Mouse (Mus musculus) erythroblast, embryonic 14.5 days (primary cell): Measurements from ENCODE around the gene Sv2c.

Source experiments
- GATA1 ChIP-seq: IDR thresholded peaks from 2 replicates; pipeline ENCODE4 v1.6.1; 2012; ENCODE audit warnings: low read length, inconsistent platforms, mixed read lengths
- TAL1 ChIP-seq: IDR thresholded peaks from 3 replicates; pipeline ENCODE4 v1.6.1; 2012; ENCODE audit warnings: low read length, inconsistent platforms, mixed read lengths

DNA sequence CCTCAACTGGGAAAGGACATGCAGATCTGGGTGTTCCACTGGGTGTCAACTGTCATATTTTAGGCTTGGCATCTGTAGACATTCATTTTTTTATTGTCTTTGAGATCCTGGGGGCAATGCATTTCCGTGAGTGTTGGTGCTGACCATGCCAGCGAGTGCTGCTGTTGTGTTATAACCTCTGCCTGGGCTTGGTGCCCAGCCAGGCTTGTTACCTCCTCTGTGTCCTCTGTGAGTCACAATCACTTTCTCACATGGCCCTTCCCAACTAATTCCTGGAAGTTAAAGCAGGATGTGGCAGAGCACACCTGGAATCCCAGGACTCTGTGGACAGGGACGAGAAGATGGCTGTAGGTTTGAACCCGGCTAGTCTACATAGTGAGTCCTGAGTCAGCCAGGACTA lies 209.8 kb downstream of the Sv2c start:
- no peak for TF ChIP-seq GATA1
- TF ChIP-seq TAL1, result no peak
